Mouse (Mus musculus) liver, adult (tissue): ENCODE measurements around the gene Ocel1.

Source experiments
- GATA4 ChIP-seq: IDR thresholded peaks from 2 replicates; pipeline ENCODE4 v1.6.1; 2014; ENCODE audit warnings: mild to moderate bottlenecking, low read length; ENCODE audit not compliant: insufficient replicate concordance

Gene Ocel1

DNA sequence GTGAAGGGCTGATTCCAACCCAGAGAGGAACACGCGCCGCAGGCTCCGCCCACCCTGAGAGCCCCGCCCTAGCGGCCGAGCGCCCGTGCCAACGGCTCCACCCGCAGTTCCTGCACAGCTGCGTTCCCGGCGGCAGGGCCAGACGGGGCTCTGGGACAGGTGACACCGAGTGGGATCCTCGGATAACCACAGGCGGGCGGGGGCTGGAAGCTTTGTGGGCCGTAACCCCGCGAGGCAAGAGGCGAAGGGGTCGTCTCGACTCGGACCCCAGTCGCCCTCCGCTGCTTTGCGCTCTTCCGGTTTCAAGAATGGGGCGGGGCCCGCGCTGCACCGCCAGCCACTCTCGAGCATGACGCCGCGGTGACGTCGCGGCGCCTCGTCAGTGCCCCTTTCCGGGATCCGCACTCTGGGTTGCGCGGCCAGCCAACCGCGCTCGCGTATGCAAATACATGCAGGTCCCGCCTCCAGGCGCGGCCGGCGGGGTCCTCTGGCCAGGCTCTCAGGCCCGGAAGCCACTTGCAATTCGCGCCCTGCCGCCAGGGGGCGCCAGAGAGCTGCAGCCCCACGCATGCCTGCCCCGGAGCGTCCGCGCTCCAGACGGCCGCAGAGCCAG, at the start of gene Ocel1:
Ocel1 (plus strand) TSS at position 63 of the 613 bp plus-strand sequence.
- TF ChIP-seq GATA4, result no peak

DNA sequence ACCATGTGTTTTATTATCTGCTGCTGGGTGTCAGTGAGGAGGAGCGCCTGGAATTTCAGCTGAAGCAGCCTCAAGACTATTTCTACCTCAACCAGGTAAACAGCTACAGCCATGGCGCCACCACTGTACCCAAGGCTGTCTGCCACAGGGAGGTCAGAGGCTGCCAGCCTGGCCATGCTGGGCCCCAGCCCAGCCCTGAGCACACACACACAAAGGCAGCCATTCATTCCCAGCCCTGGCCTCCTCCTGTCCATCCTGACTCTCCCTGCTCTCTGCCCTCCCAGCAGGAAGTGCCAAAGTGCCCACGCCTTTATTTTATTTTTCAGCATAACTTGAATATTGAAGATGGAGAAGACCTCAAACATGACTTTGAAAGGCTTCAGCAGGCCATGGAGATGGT, 48.2 kb upstream of the Ocel1 start:
- TF ChIP-seq GATA4, result no peak

DNA sequence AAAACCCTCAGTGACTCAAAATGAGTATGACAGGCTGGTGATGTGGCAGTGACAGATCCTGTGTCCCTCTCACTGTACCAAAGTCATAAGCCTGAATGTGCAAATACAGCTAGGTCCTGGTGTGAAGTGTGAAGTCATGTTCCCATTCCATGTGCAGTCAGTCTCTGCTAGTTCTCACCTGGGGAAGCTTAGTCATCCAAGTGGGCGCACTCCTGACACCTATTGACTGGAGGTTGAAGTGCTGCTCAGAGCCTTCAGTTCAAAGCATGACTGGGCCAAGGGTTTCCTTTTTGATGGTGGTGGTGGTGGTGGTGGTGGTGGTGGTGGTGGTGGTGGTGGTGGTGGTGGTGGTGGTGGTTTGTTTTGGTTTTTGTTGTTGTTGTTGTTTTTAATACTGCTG, 46.2 kb upstream of the Ocel1 start:
- TF ChIP-seq GATA4, result no peak

DNA sequence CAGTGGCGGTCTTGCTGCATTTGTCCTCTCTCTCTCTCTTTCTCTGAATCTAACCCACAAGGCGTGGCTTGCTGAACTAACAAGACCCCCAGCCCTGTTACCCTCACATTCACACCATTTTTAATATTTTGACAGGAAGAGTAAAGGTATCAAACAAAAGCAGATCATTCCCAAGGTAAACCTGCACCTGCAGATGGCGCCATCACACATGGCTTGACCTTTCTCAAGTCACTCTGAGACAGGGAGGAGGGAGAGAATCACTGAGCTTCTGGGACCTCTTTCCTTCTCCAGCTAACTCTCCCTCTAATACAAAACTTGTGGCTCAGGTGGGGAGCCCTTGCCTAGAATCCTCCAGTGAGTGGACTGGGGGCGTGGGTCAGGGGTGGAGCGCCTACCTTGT, 30.5 kb upstream of the Ocel1 start:
- TF ChIP-seq GATA4, result no peak

DNA sequence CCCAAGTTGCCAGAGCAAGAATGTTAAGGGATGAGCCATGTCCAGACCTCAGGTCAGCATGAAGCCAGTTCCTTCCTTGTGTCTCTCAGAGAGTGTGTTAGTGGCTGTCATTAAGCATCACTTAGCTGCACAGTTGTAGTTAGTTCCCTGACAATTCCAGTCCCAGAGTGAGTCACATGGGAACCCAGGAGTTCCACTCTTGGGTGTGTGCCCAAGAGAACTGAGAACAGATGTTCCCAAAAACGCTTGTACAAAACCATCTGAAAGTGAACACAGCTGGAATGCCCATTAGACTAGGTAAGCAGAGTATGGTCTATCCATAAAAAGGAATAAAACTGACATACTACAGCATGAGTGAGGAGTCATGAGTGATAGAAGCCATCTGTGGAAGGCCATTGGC, 24.5 kb upstream of the Ocel1 start:
- no peak for TF ChIP-seq GATA4

DNA sequence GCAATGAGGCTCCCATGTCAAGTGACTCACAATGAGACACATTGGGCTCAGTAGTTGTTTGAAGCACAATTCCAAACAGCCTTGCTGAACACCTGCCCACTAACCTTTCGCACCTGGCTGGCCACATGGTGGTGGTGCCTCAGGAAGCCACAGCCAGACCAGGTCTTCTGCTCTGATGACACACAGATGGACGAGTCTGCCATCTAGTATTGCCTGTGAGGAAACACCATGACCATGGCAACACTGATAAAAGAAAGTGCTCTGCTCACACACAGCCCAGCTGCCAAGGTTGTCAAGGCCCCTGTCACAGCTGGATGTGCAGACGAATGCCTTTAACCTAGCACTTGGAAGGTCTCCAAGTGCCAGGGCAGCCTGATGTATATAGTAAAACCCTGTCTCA, 20.0 kb upstream of the Ocel1 start:
- no peak for TF ChIP-seq GATA4

DNA sequence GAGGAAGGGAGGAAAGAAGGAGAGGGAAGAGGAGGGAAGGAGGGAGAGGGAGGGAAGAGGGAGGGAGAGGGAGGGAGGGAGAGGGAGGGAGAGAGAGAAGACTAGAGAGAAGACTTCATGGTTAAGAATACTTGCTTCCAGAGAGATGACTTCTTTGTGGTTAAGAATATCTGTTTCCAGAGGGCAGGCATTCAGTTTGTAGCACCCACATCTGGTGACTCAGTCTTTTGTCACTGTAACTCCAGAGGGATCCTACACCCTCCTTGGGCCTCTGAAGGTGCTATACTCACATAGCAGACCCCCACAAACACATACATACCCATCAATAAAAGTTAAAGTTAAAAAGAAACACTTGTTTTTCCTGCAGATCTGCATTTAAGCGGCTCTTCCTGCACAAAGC, 19.6 kb upstream of the Ocel1 start:
- TF ChIP-seq GATA4, result no peak

DNA sequence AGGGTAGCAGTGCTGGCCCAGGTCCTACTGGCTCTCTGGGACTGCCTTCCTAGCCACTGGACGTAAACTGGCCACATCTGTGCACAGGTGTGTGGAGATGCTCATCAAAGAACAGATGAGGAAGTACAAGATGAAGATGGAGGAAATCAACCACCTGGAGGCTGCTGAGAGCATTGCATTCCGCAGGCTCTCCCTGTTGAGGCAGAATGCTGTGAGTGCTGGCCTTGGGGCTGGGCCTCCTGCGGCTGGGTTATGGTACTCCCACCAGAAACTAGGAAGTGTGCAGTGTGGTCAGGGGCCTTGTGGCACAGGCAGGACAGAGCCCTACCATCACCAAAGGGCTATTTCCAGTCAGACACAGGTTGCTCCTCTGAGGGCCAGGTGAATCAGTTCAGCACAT, 13.1 kb upstream of the Ocel1 start:
- no peak for TF ChIP-seq GATA4

DNA sequence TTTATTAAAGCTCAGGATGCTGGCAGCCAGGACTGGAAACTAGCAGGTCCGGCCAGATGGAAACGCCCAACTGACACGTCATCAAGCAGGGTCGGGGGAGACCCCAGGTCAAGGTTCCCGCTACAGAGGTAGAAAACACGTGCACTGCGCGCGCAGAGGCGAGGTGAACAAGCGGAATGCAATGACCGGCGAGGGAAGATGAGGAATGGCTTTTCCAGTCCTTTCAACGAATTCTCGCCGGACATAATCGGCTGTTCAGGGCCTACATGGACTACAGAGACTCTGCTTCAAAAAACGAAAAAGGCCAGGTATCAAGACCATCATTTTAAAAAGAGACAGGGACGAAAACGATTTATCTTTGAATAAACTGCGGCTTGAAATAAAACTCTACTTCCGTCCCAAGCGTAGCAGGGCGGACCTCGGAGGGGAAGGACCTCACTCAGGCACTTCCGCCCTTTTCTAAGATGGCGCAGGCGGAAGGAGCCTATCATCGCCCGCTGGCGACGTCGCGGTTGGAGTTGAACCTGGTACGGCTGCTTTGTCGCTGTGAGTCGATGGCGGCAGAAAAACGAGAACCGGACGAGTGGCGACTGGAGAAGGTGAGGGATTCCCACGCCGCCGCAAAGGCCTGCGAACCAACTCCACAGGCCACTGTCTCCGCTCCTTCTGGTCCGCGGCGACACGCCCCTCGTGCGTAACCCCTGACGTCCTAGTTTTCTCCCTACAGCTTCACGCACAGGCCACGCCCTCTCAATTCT, 4.1 kb upstream of the Ocel1 start, which contains the start of gene Use1:
Use1 (plus strand) TSS at position 78 of the 758 bp plus-strand sequence.
- peak; percentile 50; the same call in 1 of the 2 replicates for TF ChIP-seq GATA4

DNA sequence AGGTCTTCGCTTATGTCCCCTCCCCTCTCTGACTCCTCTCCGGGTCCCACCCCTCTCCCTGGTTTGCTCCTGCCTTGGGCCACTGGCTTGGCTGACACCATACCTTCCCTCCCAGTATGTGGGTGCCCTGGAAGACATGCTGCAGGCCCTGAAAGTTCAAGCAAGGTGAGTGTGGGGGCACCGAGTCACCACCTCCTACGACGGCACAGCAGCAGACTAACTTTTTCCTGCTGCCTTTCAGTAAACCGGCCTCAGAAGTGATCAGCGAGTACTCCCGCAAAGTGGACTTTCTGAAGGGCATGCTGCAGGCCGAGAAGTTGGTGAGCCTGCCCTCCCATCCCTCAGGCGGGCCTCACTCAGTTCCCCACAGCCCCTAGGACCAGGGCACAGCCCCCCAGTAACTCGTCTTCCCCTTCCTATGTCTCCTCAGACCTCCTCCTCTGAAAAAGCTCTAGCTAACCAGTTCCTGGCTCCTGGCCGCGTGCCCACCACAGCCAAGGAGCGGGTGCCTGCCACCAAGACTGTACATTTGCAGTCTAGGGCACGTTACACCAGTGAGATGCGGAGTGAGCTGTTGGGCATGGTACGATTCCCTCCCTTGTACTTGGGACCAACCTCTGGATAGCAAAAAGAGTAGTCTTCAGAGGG, 3.4 kb upstream of the Ocel1 start:
- TF ChIP-seq GATA4, result no peak

DNA sequence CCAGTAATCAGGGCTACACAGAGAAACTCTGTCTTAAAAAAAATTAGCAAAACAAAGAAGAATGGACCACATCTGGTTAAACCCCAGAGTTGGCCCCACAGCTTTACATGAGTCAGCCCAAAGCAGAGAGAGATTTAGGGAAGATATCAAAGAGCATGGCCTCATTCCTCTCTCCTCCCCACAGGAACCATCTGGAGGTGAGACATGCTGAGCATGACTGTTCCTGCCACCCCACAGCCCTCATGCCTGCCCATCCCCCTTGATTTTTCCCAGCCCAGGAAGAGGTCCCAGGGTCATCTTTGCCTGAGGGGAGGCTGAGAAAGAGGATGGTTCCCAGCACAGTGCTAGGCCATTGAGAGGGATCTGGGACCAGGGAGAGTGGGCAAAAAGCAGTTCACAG, 2.7 kb upstream of the Ocel1 start:
- no peak for TF ChIP-seq GATA4

DNA sequence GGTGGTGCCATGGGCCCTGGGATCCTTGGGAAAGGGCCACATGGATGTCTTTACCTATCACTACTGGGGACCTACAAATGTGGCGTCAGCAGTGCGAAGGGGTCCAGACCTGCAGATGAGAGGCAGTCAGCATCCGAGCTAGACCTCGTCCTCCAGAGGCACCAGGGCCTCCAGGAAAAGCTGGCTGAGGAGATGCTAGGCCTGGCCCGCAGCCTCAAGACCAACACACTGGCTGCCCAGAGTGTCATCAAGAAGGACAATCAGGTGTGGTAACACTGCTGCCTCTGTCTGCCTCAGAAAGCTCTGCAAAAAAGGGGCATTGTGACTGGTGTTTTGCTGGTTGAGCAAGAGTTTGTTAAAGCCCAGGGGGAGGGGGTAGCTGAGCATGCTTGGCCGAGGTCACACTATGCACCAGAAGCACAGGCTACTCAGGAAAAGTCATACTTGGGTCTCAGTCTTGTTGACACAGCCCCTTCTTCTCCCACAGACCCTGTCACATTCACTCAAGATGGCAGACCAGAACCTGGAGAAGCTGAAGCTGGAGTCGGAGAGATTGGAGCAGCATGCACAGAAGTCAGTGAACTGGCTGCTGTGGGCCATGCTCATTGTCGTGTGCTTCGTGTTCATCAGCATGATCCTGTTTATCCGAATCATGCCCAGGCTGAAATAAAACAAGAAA, 1.9 kb upstream of the Ocel1 start:
- TF ChIP-seq GATA4, result no peak

DNA sequence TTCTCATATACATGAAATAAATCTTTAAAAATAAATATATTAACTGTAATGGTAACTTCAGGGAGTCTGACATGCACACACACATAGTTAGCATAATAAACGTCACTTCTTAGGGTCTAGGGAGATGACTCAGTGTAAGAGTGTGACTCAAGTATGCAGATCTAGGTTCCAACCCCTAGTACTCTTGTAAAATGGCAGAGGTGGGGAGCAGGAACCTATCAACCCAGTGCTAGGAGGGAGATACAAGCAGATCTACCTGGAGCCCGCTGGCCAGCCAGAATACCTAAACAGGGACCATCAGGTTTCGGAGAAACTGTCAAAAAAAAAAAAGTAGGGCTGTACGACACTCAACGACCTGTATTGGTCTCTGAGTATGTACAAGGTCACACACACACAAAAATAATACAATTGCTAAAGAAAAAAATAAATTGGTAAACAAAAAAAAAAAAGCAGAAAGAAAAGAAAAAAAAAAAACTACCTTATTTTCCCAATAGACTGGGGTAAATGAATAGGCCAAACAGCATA, 325 bp upstream of the Ocel1 start:
- TF ChIP-seq GATA4, result no peak

DNA sequence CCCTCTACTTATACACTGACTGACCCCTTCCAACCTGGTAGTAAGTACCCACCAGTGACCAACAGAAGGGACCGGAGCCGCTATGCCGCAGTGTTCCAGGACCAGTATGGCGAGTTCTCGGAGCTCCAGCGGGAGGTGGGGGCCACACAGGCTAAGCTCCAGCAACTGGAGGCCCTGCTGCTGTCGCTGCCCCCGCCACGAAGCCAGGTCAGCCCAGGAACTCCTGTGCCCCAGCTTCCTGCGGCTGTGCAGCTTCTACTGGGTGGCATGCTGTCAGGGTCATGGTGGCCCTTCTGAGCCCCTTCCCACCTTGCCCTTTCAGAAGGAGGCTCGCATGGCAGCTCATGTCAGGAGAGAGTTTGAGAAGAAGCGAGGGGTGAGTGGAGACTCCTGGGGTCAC, 1.3 kb downstream of the Ocel1 start:
- no peak for TF ChIP-seq GATA4

DNA sequence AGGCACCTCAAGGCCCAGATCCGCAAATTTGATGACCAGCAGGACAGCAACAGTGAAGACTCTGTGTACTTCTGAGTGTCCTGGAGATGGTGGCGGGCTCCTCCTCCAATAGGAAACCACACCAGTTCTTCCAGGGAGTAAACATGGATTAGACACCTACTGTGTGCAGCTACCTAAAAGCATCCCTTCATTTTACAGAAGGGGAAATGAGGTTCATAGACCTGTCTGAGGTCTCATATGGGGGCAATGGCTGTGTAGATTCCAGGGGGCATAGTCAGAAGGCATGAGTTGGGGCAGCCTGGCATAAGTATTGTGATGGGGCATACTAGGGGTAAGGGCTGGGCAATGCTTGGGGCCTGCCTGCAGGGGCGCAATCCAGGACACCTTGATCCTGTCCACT, 1.9 kb downstream of the Ocel1 start:
- TF ChIP-seq GATA4, result no peak
